Mouse (Mus musculus): ENCODE results near the gene Ankfy1. TPM values are rescaled to one million over a fixed set of nuclear protein-coding genes. Genes with fewer than 3 reads are reported as not detected.

The Ankfy1 gene
- polyA plus RNA-seq, 1 experiment from 2014 or later: 36.7 TPM

DNA sequence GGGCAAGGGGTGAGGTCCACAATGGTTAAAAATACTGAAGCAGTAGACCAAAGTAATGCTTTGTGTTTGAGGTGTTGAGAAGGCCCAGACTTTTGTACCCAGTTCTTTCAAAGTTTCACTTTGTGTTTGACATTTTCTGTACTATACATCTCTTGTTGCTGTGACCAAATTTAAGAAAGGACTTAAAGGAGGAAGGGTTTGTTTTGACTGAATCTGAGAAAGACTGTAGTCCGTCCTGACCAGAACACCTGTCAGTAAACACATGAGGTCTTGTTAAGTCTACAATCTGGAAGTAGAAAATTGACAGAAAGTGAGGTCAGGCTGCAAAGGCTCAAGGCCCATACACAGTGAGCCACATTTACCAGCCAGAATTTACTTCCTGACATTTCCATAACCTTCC lies 127.1 kb downstream of the Ankfy1 start:
- H3K27ac ChIP-seq (ENCODE audit: low read depth): no peak overlapping the region
- DNase-seq (no peak), ATAC-seq (ENCODE audit: insufficient read depth) (no peak)
- no peak overlapping the region for H3K4me3 ChIP-seq (ENCODE audit: low read depth, low read length)
- 58% methylated on average over 1 of the region's 1 CpGs for WGBS
- H3K9ac ChIP-seq: no peak overlapping the region
- H3K27me3 ChIP-seq (ENCODE audit: insufficient read depth, low read length): no peaks in the 10 kb centered on the region
- H3K4me2 ChIP-seq: no peak overlapping the region
- no peaks in the 10 kb centered on the region for H3K4me1 ChIP-seq (ENCODE audit: insufficient read depth)
- peaks cover 23% of the 10 kb centered on the region for H3K36me3 ChIP-seq (ENCODE audit: insufficient read depth)
- no peak for TF ChIP-seq CTCF (IDR thresholded peaks at IDR 0.05; ENCODE audit: low read depth)
- no peaks in the 10 kb centered on the region for H3K9me3 ChIP-seq (ENCODE audit: low read depth, low read length)

DNA sequence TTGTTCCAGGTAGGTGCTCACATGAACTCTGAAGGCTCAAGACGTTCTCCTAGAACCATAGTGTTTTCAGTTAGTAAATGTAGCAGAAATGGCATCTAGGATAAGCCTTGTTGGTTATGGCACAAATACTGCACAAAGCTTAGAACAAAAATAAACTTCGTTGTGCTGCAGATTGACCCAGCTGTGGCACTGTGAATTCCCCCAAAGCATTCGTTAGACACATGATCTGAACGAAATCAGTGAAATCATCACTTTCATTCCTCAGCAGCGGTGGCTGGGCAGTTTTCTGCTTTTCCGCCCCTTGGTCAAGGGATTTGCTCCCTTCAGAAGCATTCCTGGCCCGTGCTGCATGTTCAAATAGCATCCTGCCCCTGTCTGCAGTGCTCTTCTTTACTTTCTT lies 128.3 kb downstream of the Ankfy1 start:
- Histone ChIP-seq H3K9me3 (ENCODE audit: low read depth, low read length) (no peaks in the 10 kb centered on the region), H3K36me3 (ENCODE audit: insufficient read depth) (peaks cover 33% of the 10 kb centered on the region), H3K27me3 (ENCODE audit: insufficient read depth, low read length) (no peaks in the 10 kb centered on the region), H3K4me1 (ENCODE audit: insufficient read depth) (no peaks in the 10 kb centered on the region), H3K9ac (no peak overlapping the region), H3K4me3 (ENCODE audit: low read depth, low read length) (no peak overlapping the region), H3K4me2 (no peak overlapping the region), H3K27ac (ENCODE audit: low read depth) (no peak overlapping the region)
- ATAC-seq (ENCODE audit: insufficient read depth) (no peak), DNase-seq (no peak)
- 86% methylated on average over 7 of the region's 7 CpGs for WGBS
- TF ChIP-seq CTCF (IDR thresholded peaks at IDR 0.05; ENCODE audit: low read depth): no peak

DNA sequence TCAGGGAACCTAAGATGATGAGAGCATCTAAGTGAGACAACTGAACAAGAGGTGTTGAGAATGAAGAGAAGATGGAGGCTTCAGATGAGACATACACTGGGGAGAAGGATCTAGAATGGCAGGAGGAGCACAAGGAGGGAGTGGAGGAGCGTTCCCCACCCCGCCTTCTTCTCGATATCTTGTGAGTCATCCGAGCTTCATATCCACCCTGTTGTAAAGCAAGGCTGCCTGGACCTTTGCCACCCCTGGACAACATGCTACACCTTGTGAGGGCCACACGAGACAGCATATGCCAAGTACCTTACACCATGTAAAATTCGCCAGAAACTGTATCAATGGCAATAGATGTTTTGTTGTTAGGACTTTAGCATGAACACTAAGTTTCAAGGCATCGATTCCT lies 131.2 kb downstream of the Ankfy1 start:
- WGBS: 90% methylated on average over 7 of the region's 7 CpGs
- H3K36me3 ChIP-seq (ENCODE audit: insufficient read depth): peaks cover 54% of the 10 kb centered on the region

More for the DNA sequence above, 131.2 kb downstream of the Ankfy1 start:
- ATAC-seq (ENCODE audit: insufficient read depth): no peak
- H3K9ac ChIP-seq: no peak overlapping the region
- TF ChIP-seq CTCF (IDR thresholded peaks at IDR 0.05; ENCODE audit: low read depth): no peak
- H3K4me1 ChIP-seq (ENCODE audit: insufficient read depth): no peaks in the 10 kb centered on the region
- H3K4me2 ChIP-seq: no peak overlapping the region
- H3K4me3 ChIP-seq (ENCODE audit: low read depth, low read length): no peak overlapping the region
- no peak for DNase-seq
- no peak overlapping the region for H3K27ac ChIP-seq (ENCODE audit: low read depth)
- no peaks in the 10 kb centered on the region for H3K9me3 ChIP-seq (ENCODE audit: low read depth, low read length)
- H3K27me3 ChIP-seq (ENCODE audit: insufficient read depth, low read length): no peaks in the 10 kb centered on the region

Small RNA genes within 50 kb of the gene (microRNA-seq; reads per million reads assigned to microRNA genes)
- not detected for gene Gm25678 (ENCODE audit: borderline number of aligned reads)

Other genes starting within 250 kb of the Ankfy1 start
- 157 and 161 TPM in 2 replicates for gene Mybbp1a, start 248.7 kb upstream of the Ankfy1 start, polyA plus RNA-seq (2014; fragmentation: Nextera tagmentation; extraction: Ambion mirVana)
- gene Spns2, start 200.1 kb upstream of the Ankfy1 start, polyA plus RNA-seq (2014; fragmentation: Nextera tagmentation; extraction: Ambion mirVana): 7.5 and 8.5 TPM in 2 replicates
- gene Spns3, start 139.5 kb upstream of the Ankfy1 start, polyA plus RNA-seq (2014; fragmentation: Nextera tagmentation; extraction: Ambion mirVana): 0.09 TPM in 1 of 2 replicates, not detected in the other
- gene Ube2g1, start 82.7 kb upstream of the Ankfy1 start, polyA plus RNA-seq (2014; fragmentation: Nextera tagmentation; extraction: Ambion mirVana): 77.1 and 77.9 TPM in 2 replicates
- 4.3 and 4.7 TPM in 2 replicates for gene Cyb5d2, start 106.1 kb downstream of the Ankfy1 start, polyA plus RNA-seq (2014; fragmentation: Nextera tagmentation; extraction: Ambion mirVana)
- 12.2 and 12.6 TPM in 2 replicates for gene Zzef1, start 106.2 kb downstream of the Ankfy1 start, polyA plus RNA-seq (2014; fragmentation: Nextera tagmentation; extraction: Ambion mirVana)